Mouse (Mus musculus) right cerebral cortex, postnatal 36 days (tissue): Measurements from ENCODE around the gene Rasal3.

ENCODE experiments used
- DNase-seq, 2 experiments: peaks; one replicate each; pipeline ENCODE4 v3.0.0; 2022; ENCODE audit warnings: low spot score in 2 of 2, mixed read lengths in 1 of 2

The Rasal3 gene

DNA sequence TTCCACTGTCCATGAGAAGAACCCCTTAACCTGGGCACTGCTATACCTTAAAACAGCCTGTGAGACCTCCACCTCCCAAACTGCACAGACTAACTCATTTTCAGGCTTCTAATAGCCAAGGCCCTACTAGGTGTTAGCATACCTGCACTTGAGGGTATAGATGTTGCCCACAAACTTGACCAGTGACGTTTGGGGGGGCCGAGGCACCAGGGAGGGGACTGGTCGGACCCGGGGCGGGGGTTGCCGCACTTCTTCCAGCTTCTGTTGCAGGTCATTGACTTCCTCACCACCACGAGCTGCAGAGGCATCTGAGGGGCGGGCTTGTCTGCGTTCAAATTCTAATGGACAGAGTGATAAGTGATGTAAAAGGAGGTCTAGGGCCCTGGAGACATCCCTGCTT lies 47.1 kb downstream of the Rasal3 start:
- no peak for DNase-seq

DNA sequence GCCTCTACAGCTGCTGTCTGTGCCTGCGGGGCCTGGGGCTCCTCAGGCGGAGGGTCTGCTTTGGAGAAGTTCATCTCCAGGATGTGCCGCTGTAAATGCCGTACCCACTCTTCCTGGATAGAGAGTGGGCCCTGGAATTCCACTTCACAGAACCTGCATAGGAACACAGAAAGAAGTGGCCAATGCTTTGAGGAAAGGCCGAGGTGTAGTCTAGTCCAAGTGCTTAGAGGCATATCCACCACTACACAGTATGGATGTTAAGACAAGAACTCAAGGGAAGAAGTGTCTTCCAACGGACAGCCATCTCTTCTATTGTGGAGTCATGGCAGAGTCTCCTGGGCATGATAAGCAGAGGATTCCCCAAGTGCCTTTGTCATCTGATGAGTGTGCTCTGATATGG lies 48.4 kb downstream of the Rasal3 start:
- no peak for DNase-seq

DNA sequence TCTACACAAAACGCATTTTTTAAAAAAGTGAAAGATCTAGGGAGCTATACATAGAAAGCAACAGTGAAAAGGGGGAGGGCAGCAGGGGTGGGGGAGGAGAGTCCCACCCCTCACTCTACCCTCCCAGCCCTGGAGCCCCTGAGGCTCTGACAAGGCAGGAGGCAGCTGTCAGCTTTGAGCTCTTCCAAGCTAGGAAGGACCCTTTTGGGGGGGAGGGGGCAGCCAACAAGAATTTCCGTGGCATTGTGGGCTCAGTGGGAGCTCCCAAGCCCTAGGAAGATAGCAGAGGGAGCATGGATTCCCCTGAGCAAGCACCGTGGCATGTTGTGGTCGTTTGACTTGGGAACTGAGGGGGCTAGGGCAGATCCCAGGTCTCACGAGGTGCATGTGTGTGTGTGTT lies 49.2 kb downstream of the Rasal3 start:
- no peak for DNase-seq

DNA sequence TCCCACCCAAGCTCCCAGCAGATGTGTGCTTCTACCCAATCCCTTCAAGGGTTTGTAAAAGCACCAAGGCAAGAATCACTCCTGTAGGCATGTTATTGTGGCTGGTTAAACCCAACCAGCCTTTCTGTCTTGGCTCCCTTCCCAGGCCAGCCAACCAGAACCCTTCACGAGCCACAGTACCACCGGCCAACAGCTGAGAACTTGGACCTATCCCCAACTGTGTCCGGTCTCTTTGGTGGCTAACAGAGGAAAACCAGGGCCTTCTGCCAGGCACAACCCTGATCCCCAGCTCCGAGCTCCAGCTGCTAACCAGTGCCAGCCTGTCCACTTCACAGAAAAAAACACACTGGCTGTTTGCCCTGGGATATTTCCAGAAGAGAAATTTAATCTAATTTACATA lies 49.7 kb downstream of the Rasal3 start:
- DNase-seq = peak; percentile 61 to 63

DNA sequence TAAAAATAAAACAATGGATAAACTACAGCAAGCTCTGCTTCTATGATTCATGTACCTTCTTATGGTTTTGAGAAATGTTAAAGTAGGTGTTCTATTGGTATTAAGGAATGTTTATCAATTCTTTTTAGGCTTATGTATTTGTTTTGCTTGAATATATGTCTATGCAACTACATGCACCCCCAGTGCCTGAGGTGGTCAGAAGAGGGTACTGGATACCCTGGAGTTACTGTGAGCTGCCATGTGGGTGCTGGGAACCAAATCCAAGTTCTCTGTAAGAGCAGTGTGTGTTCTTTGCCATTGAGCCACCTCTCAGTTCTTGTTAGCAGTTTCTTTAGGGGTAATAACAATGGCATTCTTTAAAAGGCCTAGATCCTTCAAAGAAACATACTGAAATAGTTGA lies 51.7 kb downstream of the Rasal3 start:
- no peak for DNase-seq

DNA sequence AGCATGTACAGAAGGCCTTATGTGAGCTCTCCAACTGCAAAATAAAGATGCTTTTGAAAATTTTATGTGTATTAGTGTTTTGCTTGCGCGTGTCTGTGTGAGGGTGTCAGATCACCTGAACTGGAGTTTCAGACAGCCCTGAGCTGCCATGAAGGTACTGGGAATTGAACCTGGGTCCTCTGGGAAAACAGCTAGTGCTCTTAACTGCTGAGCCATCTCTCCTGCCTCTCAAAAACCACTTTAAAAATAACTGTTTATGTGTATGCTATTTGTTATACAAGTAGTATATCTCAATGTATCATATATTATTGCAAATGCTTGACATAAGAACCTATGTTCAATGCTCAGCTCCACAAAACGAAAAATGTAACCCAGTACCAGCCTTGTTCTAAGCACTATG lies 52.1 kb downstream of the Rasal3 start:
- DNase-seq = no peak

DNA sequence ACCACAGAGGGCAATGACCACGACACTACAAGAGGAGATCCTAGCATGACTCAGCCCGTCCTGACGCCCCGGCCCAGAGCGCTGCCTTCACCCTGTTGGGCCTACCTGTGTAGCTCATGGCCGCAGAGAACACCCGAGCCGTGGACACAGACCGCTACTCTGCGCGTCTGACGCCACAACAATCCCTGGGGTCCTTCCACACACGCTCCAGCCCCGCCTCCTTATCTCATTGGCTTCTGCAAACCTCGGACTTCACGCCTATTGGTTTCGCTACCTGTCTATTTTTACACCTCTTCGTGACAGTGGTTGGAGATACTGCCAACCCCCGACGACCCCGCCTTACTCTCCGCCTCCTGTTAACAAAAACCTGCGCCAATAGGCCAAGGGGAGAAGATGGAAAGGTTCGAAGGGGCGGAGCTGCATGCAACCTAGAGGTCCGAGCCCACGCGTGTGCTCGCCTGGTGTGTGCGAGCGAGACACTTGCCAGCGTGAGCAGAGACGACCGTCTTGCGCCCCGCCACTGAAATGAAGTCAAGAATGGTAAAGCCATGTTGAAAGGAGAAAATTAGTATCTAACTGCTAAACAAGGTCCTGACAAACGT lies 52.9 kb downstream of the Rasal3 start, which contains the start of gene Akap8l:
Gene Akap8l, minus strand, starts transcription at position 226 of the 602 bp plus-strand sequence.
- DNase-seq = peak; percentile 97 to 98

DNA sequence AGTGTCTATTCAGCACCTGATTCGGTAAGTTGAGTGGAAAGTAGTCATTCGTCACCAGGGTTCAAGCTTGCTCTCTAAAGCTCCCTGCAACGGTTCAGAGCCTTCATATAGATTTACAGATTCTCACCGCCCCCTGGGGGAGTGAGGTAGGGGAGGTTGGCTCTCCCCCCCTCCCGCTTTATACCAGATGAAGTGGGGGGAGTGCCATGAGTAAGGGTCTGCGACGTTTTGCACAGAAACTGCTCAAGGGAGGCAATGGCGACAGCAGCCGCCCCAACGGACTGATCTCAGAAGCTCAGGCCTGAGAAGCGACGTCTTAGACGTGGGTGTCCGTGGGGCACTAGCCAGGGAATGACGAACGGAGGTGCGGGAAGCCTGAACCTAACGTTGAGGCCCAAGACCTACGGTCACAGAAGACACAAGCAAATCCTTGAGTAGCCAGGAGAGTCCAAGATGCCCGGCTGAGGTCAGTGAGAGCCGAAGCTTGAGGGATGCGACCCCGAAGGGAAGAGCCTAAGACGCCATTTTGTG lies 53.5 kb downstream of the Rasal3 start:
- no peak for DNase-seq

DNA sequence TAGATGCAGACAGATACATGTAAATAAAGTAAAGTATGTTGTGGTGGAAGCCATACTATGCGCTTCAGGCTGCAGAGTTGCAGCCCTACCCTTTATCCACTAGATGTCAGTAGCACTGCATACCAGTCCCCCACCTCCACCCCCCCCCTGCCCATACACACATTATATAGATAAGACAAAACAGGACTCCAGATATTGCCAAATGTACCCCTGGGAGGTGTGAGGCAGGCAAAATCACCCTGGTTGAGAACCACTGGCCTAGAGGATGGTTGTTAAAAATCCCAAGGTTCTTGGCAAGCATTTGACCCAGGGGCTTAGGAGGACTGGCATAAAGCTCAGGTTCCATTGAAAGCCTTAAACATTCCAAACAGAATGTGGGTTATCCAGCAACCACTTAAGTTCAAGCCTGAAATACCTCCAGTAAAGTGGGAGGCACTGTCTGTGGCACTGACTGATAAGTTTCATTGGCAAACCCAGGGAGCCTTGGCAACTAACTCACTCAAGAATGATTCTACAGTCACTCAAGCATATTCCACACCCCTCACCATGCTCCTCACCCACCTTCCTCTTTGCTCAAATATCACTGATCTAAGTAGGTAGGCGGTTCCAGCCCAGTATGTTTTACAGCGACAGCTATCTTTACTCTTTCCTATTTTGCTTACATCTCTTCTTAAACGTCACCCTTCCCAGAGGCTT lies 54.2 kb downstream of the Rasal3 start:
- DNase-seq = peak in 1 of 2 experiments; percentile 60

DNA sequence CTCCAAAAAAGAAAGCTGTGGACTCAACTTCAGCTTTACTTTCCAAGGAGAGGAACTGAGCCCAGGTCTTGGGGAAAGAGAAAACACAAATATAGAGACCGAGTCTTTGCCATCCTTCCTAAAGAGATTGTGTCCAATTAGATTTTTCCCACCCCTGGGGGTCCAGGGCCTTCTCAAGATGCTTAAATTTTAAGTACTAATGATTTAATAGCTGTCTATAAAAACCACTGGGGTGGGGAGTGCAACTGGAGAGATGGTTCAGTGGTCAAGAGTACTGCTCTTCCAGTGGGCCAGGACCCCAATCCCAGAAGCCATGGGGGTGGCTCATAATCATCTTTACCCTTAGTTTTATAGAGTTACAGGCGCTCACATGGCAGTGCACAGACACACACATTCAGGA lies 55.0 kb downstream of the Rasal3 start:
- no peak for DNase-seq

DNA sequence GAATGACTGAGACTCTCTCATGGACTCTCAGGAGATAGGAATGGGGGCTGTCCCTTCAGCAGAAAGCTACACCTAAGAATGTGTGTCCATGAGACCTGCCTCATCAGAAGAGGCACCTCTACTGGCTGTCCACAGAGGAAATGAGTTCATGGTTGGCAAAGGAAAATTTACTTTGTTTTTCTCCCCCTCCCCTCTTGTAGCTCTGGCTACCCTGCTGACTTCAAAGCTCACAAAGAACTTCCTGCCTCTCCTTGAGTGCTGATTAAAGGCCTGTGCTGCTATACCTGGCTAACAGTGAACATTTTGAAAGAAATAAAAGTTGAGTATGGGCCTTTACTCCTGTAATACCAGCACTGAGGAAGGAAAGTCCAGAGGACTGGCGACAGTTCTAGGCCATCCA lies 62.3 kb downstream of the Rasal3 start:
- no peak for DNase-seq
